Mouse (Mus musculus) kidney, postnatal 0 days (tissue): ENCODE measurements around the gene Fxn. TPM values are rescaled to one million over a fixed set of nuclear protein-coding genes. Genes with fewer than 3 reads are reported as not detected.

Source experiments
- ATAC-seq: fragments of 200-750 bp; cut with Nextera tagmentation; replicated peaks from 2 replicates; pipeline ENCODE4 v1.8.0; 2017; ENCODE audit warnings: low read depth, moderate number of reproducible peaks, moderate TSS enrichment, moderate library complexity; ENCODE audit not compliant: low FRiP score
- DNase-seq: peaks from one replicate; pipeline ENCODE4 v3.0.0-alpha.2; 2016; ENCODE audit warnings: low spot score
- H3K27ac ChIP-seq: fragments of 300-500 bp; sonication (generic); 2 replicates; pipeline ENCODE4 v1.5.1; 2014; ENCODE audit warnings: mild to moderate bottlenecking
- H3K27me3 ChIP-seq: fragments of 300-500 bp; sonication (generic); 2 replicates; pipeline ENCODE4 v1.6.1; 2014; ENCODE audit warnings: low read length, mixed read lengths; ENCODE audit not compliant: insufficient read depth
- H3K36me3 ChIP-seq: fragments of 300-500 bp; sonication (generic); 2 replicates; pipeline ENCODE4 v1.6.1; 2014; ENCODE audit warnings: low read length, mixed read lengths; ENCODE audit not compliant: insufficient read depth
- H3K4me1 ChIP-seq: fragments of 300-500 bp; sonication (generic); replicated peaks from 2 replicates; pipeline ENCODE4 v1.6.1; 2014; ENCODE audit warnings: antibody characterized with exemption, low read length, mixed read lengths; ENCODE audit not compliant: insufficient read depth
- H3K4me2 ChIP-seq: fragments of 300-500 bp; sonication (generic); 2 replicates; pipeline ENCODE4 v1.6.1; 2014; ENCODE audit warnings: mild to moderate bottlenecking, low read length, moderate library complexity, mixed read lengths
- H3K4me3 ChIP-seq: fragments of 300-500 bp; sonication (generic); replicated peaks from 2 replicates; pipeline ENCODE4 v1.5.1; 2014; ENCODE audit warnings: low read depth, low read length
- H3K9ac ChIP-seq: fragments of 300-500 bp; sonication (generic); 2 replicates; pipeline ENCODE4 v1.6.1; 2014; ENCODE audit warnings: low read depth, low read length
- H3K9me3 ChIP-seq: fragments of 300-500 bp; sonication (generic); replicated peaks from 2 replicates; pipeline ENCODE4 v1.6.1; 2016; ENCODE audit warnings: low read length, inconsistent platforms, mixed read lengths
- CTCF ChIP-seq: IDR thresholded peaks from 2 replicates; pipeline ENCODE4 v1.5.1; 2016; ENCODE audit warnings: antibody characterized with exemption, low read depth, mild to moderate bottlenecking, moderate library complexity
- WGBS: fragments of 180-500 bp; shearing (Covaris S2); extraction: QIAGEN DNeasy Blood & Tissue Kit; methylation state at CpG from one replicate; pipeline ENCODE4 v1.1.7; 2014; 5-methylcytosine and 5-hydroxymethylcytosine counted together
- polyA plus RNA-seq: library from polyadenylated mRNA; unstranded; fragments of >200 nt; fragmentation: Nextera tagmentation; extraction: Ambion mirVana; gene quantifications from 2 replicates; pipeline ENCODE4 v1.2.1, GENCODE M21; 2015

Gene Fxn
- polyA plus RNA-seq, 1 experiment from 2014 or later, result 55.8 TPM

DNA sequence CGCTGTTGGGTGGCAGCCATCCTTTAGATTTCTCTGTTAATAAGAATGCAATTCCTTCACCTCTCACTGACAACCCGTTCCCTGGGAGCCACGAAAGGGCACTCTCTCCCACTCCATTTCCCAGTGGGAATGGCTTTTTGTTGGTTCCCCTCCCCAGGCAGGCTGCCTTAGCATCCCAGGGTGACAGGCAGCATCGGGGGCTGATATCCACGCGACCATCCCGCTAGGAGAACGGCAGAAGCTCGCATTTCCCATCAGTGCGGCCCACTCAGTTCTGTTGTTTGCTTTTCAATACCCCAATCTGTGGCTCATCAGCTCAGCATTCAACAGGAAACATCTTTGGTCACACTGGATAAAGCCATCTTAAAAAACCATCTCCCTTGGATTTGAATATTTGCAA lies 21.8 kb upstream of the Fxn start:
- no peak overlapping the region for H3K27ac ChIP-seq
- no peaks in the 10 kb centered on the region for H3K9me3 ChIP-seq
- H3K4me2 ChIP-seq, result no peak overlapping the region
- no peaks in the 10 kb centered on the region for H3K36me3 ChIP-seq
- H3K4me1 ChIP-seq, result no peaks in the 10 kb centered on the region
- 44% methylated on average over 10 of the region's 10 CpGs for WGBS
- no peak for ATAC-seq
- H3K4me3 ChIP-seq, result no peak overlapping the region
- no peak for TF ChIP-seq CTCF
- DNase-seq, result no peak
- H3K27me3 ChIP-seq, result no peaks in the 10 kb centered on the region
- no peak overlapping the region for H3K9ac ChIP-seq

DNA sequence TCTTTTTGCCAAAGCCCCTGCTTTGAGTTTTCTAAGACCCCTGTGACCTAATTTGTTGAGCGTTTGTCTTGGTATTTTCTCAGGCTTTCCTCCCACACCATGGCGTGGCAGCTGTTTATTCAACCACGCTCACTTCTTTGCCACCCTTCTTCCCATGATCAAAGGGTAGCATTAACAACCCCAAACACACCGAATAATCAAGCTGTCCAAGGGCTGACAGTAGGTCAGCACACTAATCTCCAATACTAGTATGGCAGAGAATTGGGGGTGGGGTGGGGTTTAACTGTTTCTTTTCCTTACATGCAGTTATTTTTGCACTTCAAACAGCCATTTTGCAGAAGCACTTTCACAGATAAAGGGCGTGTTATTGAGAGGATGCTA lies 21.4 kb upstream of the Fxn start:
- H3K4me2 ChIP-seq, result peak overlapping the region; percentile 60; the same call in 1 of the 2 replicates

DNA sequence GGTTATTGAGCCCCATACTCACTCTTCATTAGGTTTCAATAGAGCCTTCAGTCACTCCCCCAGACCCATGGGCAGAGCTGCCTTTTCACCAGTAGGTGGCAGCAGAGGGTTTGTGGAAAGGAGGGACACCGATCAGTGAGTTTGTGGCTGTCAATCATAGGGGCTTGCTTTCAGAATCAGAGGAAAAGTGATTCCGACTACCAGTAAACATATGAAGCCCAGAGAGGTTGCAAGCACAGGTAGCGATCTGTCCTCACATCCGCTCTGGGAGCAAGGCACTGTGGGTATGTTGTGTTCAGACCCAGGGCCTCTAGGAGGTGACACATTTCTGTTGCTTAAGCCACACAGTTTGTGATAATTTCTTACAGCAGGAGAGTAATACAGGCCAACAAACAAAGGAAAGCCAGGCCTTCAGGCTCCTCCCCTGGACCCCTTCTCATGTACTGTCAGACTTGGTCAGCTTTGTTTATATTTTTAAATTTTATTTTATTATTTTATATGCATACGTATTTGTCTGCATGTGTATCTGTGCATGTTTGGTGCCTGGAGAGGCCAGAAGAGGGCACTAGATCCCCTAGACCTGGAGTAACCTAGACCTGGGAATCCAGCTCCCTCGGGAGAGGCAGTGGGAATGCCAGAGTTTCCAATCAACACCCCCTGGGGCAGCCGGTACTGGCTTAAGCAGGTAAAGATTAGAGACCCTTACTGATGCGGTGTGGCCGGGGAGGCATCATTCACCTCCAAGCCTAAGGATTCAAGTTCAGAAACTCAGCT lies 20.8 kb upstream of the Fxn start:
- DNase-seq (peak; percentile 93), ATAC-seq (peak; percentile 87)
- Histone ChIP-seq H3K9me3 (no peaks in the 10 kb centered on the region), H3K36me3 (no peaks in the 10 kb centered on the region), H3K9ac (0 out of 2 replicates have a peak overlapping the region, but pooled peaks have one; percentile 31), H3K4me3 (peak overlapping the region; percentile 19; the same call in 1 of the 2 replicates), H3K4me2 (peak overlapping the region; percentile 60), H3K4me1 (no peaks in the 10 kb centered on the region), H3K27ac (no peak overlapping the region), H3K27me3 (no peaks in the 10 kb centered on the region)
- 5% methylated on average over 9 of the region's 9 CpGs for whole genome bisulfite sequencing
- TF ChIP-seq CTCF, result peak; percentile 98

More for the DNA sequence above, 21.4 kb upstream of the Fxn start:
- Histone ChIP-seq H3K4me1 (no peaks in the 10 kb centered on the region), H3K9me3 (no peaks in the 10 kb centered on the region), H3K9ac (no peak overlapping the region), H3K36me3 (no peaks in the 10 kb centered on the region), H3K27ac (no peak overlapping the region), H3K4me3 (no peak overlapping the region), H3K27me3 (no peaks in the 10 kb centered on the region)
- 28% methylated on average over 5 of the region's 5 CpGs for WGBS
- no peak for DNase-seq
- ATAC-seq, result no peak
- TF ChIP-seq CTCF, result no peak

DNA sequence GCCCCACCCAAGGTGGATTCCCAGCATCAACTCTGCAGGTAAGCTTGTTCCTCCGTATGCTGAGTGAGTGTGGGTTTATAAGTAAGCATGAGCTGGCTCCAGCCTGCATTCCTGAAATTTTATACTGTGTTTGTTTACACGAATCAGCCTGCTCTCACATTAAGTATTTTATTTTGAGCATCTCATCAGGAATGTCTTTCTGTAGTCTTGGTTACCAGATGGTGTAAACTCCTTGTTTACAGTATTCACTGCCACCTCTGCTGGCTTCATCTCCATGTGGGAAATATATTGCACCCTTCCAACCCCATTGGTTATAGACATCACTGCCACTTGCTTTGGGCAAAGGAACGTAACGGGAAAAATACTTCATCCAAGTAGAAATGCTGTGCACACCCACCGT lies 13.1 kb upstream of the Fxn start:
- no peak for TF ChIP-seq CTCF
- 69% methylated on average over 5 of the region's 5 CpGs for WGBS
- no peaks in the 10 kb centered on the region for H3K4me1 ChIP-seq
- ATAC-seq (no peak), DNase-seq (no peak)
- no peaks in the 10 kb centered on the region for H3K27me3 ChIP-seq
- no peak overlapping the region for H3K4me3 ChIP-seq
- no peak overlapping the region for H3K9ac ChIP-seq
- no peak overlapping the region for H3K27ac ChIP-seq
- no peak overlapping the region for H3K4me2 ChIP-seq
- H3K9me3 ChIP-seq, result no peaks in the 10 kb centered on the region
- no peaks in the 10 kb centered on the region for H3K36me3 ChIP-seq

DNA sequence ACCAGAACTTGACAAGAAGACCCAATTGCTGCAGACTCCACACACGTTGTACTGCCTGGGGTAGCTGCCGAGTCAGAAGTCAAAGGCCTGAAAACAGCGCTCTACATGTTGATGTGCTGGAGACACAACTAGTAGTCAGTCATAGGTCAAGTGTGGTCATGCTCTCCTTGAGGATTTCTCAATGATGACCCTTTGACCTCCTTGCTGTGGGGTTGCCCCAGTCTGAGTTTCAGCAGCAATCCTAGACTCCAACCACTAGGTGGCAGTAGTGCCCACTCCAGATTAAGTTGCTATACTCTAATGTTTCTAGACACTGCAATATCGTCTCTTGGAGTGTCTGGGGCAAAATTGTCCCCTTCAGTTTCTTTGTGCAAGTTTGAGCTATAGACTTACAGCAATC lies 3.8 kb upstream of the Fxn start:
- no peak overlapping the region for H3K9ac ChIP-seq
- ATAC-seq, result no peak
- peak; percentile 76 for DNase-seq
- H3K9me3 ChIP-seq, result no peaks in the 10 kb centered on the region
- no peaks in the 10 kb centered on the region for H3K36me3 ChIP-seq
- no peak overlapping the region for H3K27ac ChIP-seq
- no peak overlapping the region for H3K4me3 ChIP-seq
- TF ChIP-seq CTCF, result peak; percentile 90
- H3K4me2 ChIP-seq, result no peak overlapping the region
- no peaks in the 10 kb centered on the region for H3K27me3 ChIP-seq
- H3K4me1 ChIP-seq, result 0 out of 2 replicates have a peak, but pooled peaks cover 6% of the 10 kb centered on the region
- 57% methylated on average over 4 of the region's 4 CpGs for WGBS

DNA sequence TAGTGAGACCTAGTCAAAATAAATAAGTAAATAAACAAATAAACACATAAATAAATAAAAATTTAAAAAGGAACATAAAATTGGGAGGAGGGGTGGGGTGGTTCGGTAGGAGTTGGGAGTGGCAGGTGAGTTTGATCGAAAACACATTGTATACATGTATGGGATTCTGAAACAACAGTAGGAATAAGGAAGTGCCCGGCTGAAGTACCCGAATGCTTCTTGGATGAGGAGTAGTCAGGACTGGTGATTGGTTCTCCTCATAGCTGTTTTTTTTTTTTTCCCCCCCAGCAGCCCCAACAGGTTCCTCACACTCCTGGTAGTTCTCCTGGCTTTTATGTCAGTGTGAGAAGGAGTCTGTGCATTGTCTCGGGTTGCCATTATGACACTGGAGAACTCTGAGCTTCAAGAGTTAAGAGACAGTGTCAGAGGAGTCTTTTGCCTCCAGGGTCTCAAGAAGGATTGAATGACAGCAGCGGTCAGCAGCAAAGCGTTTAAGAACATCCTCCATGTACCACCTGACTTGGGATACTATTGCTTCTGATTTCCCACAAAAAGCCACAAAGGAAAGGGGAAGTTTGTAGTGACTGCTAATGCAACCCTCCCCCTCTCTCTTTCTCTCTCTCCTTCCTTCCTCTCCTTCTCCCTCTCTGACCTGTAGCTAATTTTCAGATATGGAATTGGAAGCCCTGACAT lies 1.0 kb upstream of the Fxn start:
- H3K27ac ChIP-seq, result no peak overlapping the region
- TF ChIP-seq CTCF, result no peak
- H3K4me3 ChIP-seq, result no peak overlapping the region
- no peaks in the 10 kb centered on the region for H3K36me3 ChIP-seq
- no peak; the same call in 1 of the 2 replicates for ATAC-seq
- H3K4me2 ChIP-seq, result peak overlapping the region; percentile 92
- WGBS, result 46% methylated on average over 7 of the region's 7 CpGs
- 0 out of 2 replicates have a peak, but pooled peaks cover 8% of the 10 kb centered on the region for H3K4me1 ChIP-seq
- no peak overlapping the region for H3K9ac ChIP-seq
- DNase-seq, result no peak
- H3K27me3 ChIP-seq, result no peaks in the 10 kb centered on the region
- H3K9me3 ChIP-seq, result no peaks in the 10 kb centered on the region
